Mouse (Mus musculus) activated CD4-positive, CD25-positive, alpha-beta regulatory T cell, adult 9 weeks (primary cell): ENCODE results near the gene Esp38. TPM values are rescaled to one million over a fixed set of nuclear protein-coding genes. Genes with fewer than 3 reads are reported as not detected.

ENCODE experiments used
- polyA plus RNA-seq: library from polyadenylated mRNA; unstranded; fragments of 100-300 nt; shearing (Covaris generic); gene quantifications from one replicate; pipeline ENCODE4 v1.2.1, GENCODE M21; 2017

Gene Esp38
- not detected for polyA plus RNA-seq

DNA sequence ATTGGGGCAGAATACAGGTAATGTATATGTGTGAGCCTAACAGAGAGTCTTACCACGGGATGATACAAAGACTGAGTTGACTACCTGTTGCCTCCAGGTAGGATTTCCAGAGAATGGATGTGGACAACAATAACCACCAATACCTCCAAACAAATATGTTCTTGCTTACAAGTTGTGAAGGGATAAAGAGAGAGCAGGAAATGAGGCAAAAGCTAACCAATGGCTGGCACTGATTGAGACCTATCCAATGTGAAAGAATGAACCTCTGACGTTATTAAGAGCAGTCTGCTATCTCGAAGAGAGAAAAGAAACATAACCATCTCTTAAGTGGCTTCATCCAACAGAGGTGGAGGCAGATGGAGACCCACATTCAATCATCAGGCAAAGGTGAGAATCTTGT, at the start of gene Esp38:
Gene Esp38 (plus strand): TSS at position 301 of the 400 bp plus-strand sequence.

Other genes starting within 250 kb of the Esp38 start
- not detected for gene AC192777.2, start 144.9 kb downstream of the Esp38 start, polyA plus RNA-seq